Mouse (Mus musculus) brain, embryonic 18.5 days (tissue): ENCODE measurements around the gene Chtf18.
A peak's percentile ranks its signal among the peaks of the same experiment; 100 is the strongest.

ENCODE experiments used
- DNase-seq: peaks from one replicate; pipeline ENCODE4 v3.0.0-alpha.2; 2012; ENCODE audit warnings: low read depth, low spot score

Chtf18 gene

GRCm38 (mm10) chr17:25735246-25735645 lies 8.0 kb upstream of the Chtf18 start:
- DNase-seq: no peak

DNA sequence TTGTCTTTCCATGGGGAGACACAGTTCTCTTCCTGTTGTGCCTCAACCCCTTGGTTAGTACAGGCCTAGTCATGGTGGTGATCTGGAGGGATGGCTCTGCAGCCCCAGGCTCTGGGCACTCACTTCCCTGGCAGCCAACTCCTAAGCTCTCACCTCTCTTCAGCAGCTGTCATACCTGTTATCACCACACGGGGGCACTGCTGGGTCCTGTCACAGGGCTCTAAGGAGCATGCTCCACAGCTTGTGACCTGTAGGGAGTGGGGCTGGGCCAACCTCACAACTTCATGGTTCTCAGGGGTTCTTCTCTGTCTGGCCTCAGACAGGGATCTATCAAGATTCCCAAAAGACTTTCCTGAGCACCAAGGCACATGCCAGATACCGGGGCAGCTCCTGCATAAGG lies 4.9 kb upstream of the Chtf18 start:
- no peak for DNase-seq

DNA sequence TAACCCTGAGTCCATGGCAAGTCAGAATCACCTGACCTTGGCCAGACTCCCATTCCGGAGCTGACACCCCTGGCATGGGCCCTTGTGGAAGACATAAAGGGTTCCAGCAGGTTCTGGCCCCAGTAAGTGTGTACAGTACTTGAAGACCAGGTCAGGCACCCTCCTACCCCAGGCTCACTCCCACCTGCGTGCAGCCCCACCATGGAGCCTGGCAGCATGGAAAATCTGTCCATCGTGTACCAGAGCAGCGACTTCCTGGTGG lies 721 bp upstream of the Chtf18 start:
- no peak for DNase-seq

GRCm38 (mm10) chr17:25725264-25725663 lies 2.0 kb downstream of the Chtf18 start:
- DNase-seq: no peak

DNA sequence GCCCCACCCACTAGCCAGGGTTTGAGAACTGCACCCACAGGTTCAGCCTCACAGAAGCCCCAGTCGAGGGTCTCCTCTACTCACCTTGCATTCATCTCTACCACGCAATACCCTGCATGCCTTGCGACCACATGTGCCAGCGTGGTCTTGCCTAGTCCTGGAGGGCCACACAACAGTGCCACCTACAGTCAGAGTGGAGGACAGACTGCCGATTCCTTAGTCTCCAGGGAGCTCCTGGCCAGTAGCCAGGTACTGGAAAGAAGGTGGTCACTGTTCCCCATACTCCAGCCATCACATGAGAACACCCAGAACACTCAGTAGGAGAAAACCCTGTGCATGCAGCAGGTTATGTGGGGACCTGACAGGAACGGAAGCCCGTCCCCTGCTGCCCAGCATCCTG lies 3.3 kb downstream of the Chtf18 start:
- DNase-seq: no peak

GRCm38 (mm10) chr17:25723470-25723869 lies 3.7 kb downstream of the Chtf18 start:
- DNase-seq: no peak

DNA sequence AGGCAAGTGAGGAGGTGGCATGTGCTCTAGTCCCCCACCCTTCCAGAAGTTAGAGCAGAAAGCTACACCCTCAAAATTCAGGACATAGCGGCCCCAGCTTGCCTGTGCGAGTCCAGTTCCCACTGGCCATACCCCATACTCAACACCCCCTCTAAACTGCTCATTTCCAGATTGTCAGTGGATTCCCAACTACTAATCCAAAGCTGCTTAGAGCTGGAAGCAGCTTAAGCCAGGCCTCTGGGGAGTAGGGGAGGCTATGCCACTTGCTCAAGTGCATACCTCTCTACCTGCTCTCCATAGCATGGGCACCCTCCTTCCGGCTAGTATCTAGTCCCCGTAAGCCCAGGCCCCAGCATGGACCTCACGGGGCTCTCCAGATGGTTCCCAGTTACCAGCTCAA lies 5.7 kb downstream of the Chtf18 start:
- no peak for DNase-seq

DNA sequence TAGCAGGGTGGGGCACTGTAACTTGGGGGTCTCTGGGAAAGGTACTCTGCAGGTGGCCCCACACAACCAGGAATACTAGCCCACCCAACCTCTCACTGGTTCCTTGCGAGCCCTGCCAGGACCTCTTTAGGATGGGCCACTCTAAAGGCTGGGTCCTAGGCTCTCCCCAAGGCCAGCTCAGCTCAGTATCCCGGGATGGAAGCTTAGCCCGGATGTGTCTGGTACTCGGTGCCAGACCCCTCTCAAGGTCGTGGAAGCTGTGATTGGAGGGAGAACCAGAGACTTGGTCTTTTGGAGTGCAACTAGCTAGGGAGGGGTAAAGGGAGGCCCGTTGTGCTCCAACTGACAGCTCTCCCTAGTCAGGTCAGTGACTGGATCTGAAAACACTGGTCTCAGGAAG lies 9.5 kb downstream of the Chtf18 start:
- DNase-seq: no peak

DNA sequence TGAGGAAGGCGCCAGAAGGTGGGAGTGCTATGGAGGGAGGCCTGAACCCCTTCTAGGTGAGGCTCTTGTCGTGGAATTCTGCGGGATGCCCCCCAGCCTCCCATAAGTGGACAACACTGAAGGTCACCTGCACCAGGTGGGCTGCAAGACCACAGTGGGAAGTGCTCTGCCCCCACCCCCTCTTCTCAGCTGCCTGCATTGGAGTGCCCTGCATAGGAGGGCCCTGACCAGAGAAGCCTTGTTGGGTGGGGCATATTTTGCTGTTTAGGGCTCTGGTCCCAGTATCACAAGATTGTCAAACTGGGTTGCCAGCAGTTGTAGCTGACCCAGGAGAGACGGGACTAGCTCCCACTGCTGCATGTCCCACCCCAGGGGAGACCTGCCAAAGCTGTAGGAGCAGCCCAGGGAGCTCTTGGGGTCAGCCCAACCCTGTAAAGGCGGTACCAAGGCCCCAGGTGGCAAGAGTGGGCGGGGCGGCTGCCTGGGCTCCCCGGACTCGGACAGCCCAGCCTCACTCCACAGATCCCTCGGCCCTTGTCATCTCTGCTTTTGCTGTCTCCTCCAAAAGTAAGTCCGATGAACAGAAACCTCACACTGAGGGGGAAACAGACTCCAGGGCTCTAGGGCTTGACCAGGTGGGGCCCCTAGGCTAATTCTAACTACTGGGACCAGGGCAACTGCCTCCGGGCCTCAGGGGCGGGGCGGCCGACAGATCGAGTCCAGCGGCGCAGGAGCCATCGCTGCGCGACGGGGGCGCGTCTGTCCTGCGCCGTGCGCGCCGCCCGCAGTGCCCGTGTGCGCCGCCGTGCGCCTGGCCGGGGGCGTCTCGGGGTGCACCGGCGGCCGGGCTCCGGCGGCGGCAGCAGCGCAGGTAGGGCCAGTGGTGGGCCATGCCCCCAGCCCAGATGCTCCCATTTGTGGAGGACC lies 10.2 kb downstream of the Chtf18 start, which contains the start of gene Gng13:
TSS of gene Gng13 (plus strand) at position 461 of the 927 bp plus-strand sequence.
- no peak for DNase-seq

DNA sequence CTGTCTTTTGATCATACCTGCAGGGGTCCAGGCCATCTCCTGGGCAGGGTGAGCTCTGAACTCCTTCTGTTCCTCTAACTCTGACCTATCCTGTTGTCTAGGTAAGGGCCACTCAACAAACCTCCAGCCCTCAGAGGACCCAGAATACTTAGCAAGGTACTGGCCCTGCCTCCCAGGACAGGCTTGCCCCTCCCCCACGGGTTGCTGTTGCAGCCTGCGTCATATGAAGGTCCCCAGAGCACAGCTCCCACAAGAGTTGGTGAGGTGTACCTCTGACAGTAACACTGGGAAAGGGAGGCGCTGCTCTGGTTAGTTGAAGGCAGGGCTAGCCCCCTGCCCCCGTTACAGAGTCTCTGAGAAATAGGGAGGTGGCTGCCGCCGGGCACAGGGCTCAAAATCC lies 11.1 kb downstream of the Chtf18 start:
- no peak for DNase-seq

- no peak for DNase-seq
Measured at GRCm38 (mm10) chr17:25715627-25716026, 11.6 kb downstream of the Chtf18 start.

GRCm38 (mm10) chr17:25711136-25711535 lies 16.1 kb downstream of the Chtf18 start:
- DNase-seq: no peak

- no peak for DNase-seq
Measured at GRCm38 (mm10) chr17:25709994-25710393, 17.2 kb downstream of the Chtf18 start.

DNA sequence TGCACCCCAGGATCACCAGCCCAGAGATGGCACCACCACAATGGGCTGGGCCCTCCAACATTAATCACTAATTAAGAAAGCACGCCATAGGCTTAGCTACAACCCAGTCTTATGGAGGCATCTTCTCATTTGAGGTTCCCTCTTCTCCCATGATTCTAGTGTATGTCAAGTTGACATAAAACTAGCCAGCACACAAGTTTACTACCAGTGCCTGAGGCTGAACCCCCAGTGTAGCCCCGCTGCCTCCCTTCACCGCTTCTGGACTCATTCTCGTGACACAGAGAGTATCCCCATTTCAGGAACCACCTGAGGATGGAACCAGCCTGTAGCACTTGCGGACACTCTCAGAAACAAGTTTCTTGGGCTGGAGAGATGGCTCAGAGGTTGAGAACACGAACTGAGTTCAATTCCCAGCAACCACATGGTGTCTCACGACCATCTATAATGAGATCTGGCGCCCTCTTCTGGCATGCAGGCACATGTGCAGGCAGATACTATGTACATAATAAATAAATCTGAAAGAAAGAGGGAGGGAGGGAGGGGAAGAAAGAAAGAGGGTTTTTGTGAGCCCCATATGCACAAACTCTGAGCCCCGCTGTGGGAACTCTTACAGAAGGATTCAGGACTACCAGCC lies 26.2 kb downstream of the Chtf18 start:
- DNase-seq: no peak

- DNase-seq: peak; percentile 45
Measured at GRCm38 (mm10) chr17:25698446-25698845, 28.8 kb downstream of the Chtf18 start.

DNA sequence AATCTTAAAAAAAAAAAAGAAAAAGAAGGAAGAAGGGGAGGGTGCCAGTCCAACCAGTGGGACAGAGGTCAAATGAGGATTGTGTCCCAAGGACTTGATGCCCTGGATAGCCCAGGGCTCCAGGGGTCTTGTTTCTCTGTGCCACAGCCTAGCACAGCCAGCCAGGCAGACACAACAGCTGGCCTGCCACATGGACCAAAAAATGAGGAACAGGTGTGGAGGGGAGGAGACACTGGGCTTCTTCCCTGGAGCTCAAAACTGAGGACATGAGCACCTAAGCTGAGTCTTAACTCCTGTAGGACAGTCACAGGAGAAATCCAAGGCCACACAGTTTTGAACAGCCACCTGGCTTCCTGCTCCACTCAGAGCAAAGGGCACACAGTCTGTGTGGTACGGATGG lies 31.0 kb downstream of the Chtf18 start:
- DNase-seq: no peak

DNA sequence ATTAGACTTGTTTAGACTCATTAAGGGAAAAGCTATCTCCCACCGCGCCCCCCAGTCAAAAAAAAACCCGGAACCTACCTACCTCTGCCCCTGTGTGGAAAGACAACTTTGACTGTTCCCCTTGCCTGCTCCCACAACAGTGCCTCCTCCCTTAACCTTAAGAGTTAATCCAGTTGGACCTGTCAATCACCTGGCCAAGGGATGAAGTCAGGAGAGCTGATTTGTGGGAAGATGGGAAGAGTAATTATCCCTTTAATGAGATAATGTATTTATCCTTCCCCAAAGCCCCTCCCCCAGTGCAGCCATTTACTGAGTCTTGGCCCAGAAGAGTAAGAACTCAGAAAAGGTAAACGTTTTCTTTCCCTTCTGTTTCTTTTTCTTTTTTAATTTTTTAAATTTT lies 38.3 kb downstream of the Chtf18 start:
- DNase-seq: no peak

DNA sequence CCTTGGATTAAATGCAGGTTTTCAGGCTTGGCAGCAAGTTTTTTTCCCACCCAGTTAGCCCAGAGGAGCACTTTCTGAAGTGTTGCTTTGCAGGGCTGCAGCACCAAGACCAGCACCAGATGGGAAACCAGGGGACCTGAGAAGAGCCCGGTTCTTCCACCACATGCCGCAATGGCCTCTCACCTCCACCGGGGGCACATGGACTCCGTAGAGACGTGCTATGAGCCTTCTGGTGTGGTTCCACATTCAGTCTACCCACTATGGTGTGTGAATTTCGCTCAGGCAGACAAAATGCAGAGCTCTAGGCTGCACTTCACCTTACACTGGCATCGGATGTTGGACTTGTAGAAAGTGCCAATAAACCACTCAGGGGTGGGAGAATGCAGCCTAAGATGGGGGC lies 40.9 kb downstream of the Chtf18 start:
- no peak for DNase-seq

GRCm38 (mm10) chr17:25681636-25682035 lies 45.6 kb downstream of the Chtf18 start:
- no peak for DNase-seq

GRCm38 (mm10) chr17:25679818-25680217 lies 47.4 kb downstream of the Chtf18 start:
- no peak for DNase-seq

DNA sequence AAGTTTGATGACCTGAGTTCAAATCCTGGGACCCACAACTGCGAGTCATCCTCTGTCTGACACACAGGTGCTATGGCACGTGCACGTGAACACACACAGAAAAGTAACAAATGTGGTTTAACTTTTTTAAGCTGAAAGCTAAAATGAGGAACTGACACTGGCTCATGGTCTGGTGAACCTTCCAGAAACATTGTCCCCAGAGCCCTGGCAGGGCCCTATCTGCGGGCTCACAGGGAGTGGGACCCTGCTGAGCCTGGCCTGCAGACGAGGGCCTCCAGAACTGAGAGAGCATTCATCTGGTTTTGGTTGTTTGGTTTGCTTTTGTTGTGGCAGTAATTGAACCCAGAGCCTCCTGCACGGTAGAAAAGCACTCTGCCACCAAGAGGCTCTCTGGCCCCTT lies 49.2 kb downstream of the Chtf18 start:
- DNase-seq: no peak

GRCm38 (mm10) chr17:25672982-25673381 lies 54.2 kb downstream of the Chtf18 start:
- no peak for DNase-seq
